Mouse (Mus musculus) midbrain, embryonic 13.5 days (tissue): ENCODE results near the gene Magi1. TPM values are rescaled to one million over a fixed set of nuclear protein-coding genes. Genes with fewer than 3 reads are reported as not detected.
"Not testable (repeated sequence)": the region's sequence is repeated elsewhere in the genome, so short reads cannot be mapped to it uniquely, and the experiment has no call there.

ENCODE experiments used
- ATAC-seq: fragments of 200-750 bp; cut with Nextera tagmentation; 2 replicates; pipeline ENCODE4 v1.8.0; 2017; ENCODE audit warnings: mild to moderate bottlenecking, moderate TSS enrichment, moderate library complexity
- H3K27ac ChIP-seq: fragments of 300-500 bp; sonication (generic); 2 replicates; pipeline ENCODE4 v1.5.1; 2015; ENCODE audit warnings: inconsistent platforms, mild to moderate bottlenecking, moderate library complexity
- H3K27me3 ChIP-seq: fragments of 300-500 bp; sonication (generic); 2 replicates; pipeline ENCODE4 v1.6.1; 2015; ENCODE audit warnings: mild to moderate bottlenecking, inconsistent platforms
- H3K36me3 ChIP-seq: fragments of 300-500 bp; sonication (generic); 2 replicates; pipeline ENCODE4 v1.6.1; 2015; ENCODE audit warnings: mild to moderate bottlenecking, inconsistent platforms
- H3K4me1 ChIP-seq: fragments of 300-500 bp; sonication (generic); replicated peaks from 2 replicates; pipeline ENCODE4 v1.6.1; 2015; ENCODE audit warnings: inconsistent platforms
- H3K4me2 ChIP-seq: fragments of 300-500 bp; sonication (generic); replicated peaks from 2 replicates; pipeline ENCODE4 v1.6.1; 2015; ENCODE audit warnings: moderate library complexity, mild to moderate bottlenecking, inconsistent platforms
- H3K4me3 ChIP-seq: fragments of 300-500 bp; sonication (generic); replicated peaks from 2 replicates; pipeline ENCODE4 v1.5.1; 2015; ENCODE audit warnings: mild to moderate bottlenecking, inconsistent platforms
- H3K9ac ChIP-seq: fragments of 300-500 bp; sonication (generic); replicated peaks from 2 replicates; pipeline ENCODE4 v1.6.1; 2015; ENCODE audit warnings: mild to moderate bottlenecking, inconsistent platforms
- H3K9me3 ChIP-seq: fragments of 300-500 bp; sonication (generic); 2 replicates; pipeline ENCODE4 v1.6.1; 2016; ENCODE audit warnings: mild to moderate bottlenecking, inconsistent platforms
- whole genome bisulfite sequencing: fragments of 180-500 bp; shearing (Covaris S2); methylation state at CpG from one replicate; pipeline ENCODE4 v1.1.7; 2015; 5-methylcytosine and 5-hydroxymethylcytosine counted together
- polyA plus RNA-seq: library from polyadenylated mRNA; unstranded; fragments of >200 nt; fragmentation: Nextera tagmentation; extraction: Ambion mirVana; gene quantifications from 2 replicates; pipeline ENCODE4 v1.2.1, GENCODE M21; 2015

Magi1 gene
- polyA plus RNA-seq, 1 experiment from 2014 or later = 39.4 TPM

DNA sequence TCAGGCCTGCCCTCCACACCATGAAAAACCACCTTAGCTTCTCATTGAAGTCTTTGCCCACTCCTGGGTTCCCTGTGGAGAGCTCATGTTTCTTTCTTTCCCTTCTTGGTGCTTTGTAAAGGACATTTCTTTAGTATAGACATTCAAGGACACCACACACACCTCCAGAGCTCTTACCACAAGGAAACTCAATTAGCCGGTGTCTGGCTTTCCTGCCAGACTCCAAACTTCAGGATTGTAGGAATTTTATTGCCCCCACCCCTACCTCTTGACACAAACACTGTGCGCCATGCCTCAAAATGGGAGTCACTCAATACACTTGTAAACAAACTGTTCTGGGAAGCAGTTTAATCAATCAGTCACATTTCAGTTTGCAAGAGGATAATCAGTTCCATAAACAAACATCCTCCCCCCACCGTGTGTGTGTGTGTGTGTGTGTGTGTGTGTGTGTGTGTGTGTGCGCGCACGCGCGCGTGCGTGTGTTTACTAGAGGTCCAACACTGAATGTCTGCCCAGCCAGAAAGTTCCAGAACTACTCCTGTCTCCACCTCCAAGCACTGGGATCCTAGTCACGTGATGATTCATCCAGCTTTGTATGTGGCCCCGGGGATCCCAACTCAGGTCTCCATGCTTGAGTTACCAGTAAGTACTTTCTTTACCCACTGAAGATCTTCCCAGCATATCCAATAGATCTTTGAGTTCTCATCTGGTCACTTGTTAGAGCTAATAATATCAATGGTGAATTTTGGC lies 618.5 kb downstream of the Magi1 start:
- no peak overlapping the region for H3K27ac ChIP-seq
- no peak overlapping the region for H3K4me3 ChIP-seq
- no peaks in the 10 kb centered on the region for H3K9me3 ChIP-seq
- H3K9ac ChIP-seq = no peak overlapping the region
- 92% methylated on average over 12 of the region's 12 CpGs for WGBS
- H3K4me1 ChIP-seq = no peaks in the 10 kb centered on the region
- no peaks in the 10 kb centered on the region for H3K27me3 ChIP-seq
- H3K4me2 ChIP-seq = no peak overlapping the region
- no peak for ATAC-seq
- H3K36me3 ChIP-seq = no peaks in the 10 kb centered on the region

DNA sequence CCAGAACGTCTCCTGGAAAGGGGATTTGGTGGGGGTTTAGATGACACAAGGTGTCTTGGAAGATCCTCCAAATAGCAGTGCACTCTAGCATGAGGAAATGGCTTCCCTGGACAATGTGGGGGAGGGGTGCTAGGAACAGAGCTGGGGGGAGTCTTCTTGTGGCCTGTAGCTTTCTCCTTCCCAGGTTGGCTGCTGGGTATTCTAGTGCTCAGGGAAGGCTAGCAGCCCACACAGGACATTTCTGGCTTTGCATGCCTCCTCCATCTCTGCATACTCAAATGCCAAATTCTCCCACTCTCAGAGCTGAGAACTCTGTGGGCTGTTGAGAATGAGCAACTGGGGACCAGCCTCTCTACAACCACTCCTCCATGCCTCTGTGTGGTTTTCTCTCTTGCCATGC lies 622.6 kb downstream of the Magi1 start:
- Histone ChIP-seq H3K4me2 (no peak overlapping the region), H3K9me3 (no peaks in the 10 kb centered on the region), H3K36me3 (no peaks in the 10 kb centered on the region), H3K9ac (no peak overlapping the region), H3K4me3 (no peak overlapping the region), H3K27me3 (no peaks in the 10 kb centered on the region), H3K27ac (no peak overlapping the region), H3K4me1 (no peaks in the 10 kb centered on the region)
- WGBS = 67% methylated on average over 1 of the region's 1 CpGs
- ATAC-seq = no peak

- Histone ChIP-seq H3K36me3 (no peaks in the 10 kb centered on the region), H3K9me3 (no peaks in the 10 kb centered on the region), H3K27me3 (no peaks in the 10 kb centered on the region), H3K4me2 (no peak overlapping the region), H3K4me1 (no peaks in the 10 kb centered on the region), H3K27ac (no peak overlapping the region), H3K4me3 (no peak overlapping the region), H3K9ac (no peak overlapping the region)
- WGBS = 46% methylated on average over 8 of the region's 8 CpGs
- no peak for ATAC-seq
These were observed 624.2 kb downstream of the Magi1 start for GRCm38 (mm10) chr6:93659534-93659933.

GRCm38 (mm10) chr6:93657187-93657974 lies 626.3 kb downstream of the Magi1 start:
- no peak for ATAC-seq
- H3K36me3 ChIP-seq = no peaks in the 10 kb centered on the region
- no peak overlapping the region for H3K4me3 ChIP-seq
- no peak overlapping the region for H3K9ac ChIP-seq
- WGBS = 35% methylated on average over 13 of the region's 13 CpGs
- H3K4me2 ChIP-seq = no peak overlapping the region
- H3K27me3 ChIP-seq = no peaks in the 10 kb centered on the region
- H3K4me1 ChIP-seq = no peaks in the 10 kb centered on the region
- no peak overlapping the region for H3K27ac ChIP-seq
- no peaks in the 10 kb centered on the region for H3K9me3 ChIP-seq

DNA sequence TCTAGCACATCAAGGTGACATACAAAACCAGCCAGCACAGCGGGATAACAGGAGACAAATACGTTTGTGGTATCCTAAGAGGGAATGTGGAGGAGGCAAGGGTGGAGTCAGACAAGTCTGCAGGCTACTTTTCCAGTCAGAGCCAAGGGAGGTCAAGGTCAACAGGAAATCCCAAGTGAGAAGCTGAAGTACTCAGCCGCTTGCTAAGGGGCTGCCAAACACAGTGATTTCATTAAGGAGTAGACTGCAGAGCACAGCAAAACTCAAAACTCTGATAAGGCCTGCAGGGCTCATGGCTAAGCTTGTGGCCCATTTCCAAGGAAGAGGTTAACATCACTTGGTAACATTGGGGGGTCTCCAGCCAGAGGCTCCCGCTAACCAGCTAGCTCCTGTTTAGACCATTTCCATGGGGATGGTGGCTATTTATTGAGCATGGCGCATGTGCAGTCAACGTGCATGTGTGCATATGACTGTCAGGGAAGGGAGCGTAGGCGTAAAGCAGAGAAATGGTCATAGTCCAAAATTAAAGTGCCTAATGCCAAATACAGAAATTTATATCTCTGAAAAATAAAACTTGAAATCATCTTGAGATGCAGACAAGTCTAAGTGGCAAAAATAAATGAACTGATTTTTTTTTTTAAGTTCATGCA lies 635.0 kb downstream of the Magi1 start:
- H3K9me3 ChIP-seq = no peaks in the 10 kb centered on the region
- no peak overlapping the region for H3K4me2 ChIP-seq
- 87% methylated on average over 8 of the region's 8 CpGs for WGBS
- H3K4me1 ChIP-seq = no peaks in the 10 kb centered on the region
- no peaks in the 10 kb centered on the region for H3K27me3 ChIP-seq
- no peak overlapping the region for H3K4me3 ChIP-seq
- no peak overlapping the region for H3K9ac ChIP-seq
- no peak for ATAC-seq
- no peak overlapping the region for H3K27ac ChIP-seq
- no peaks in the 10 kb centered on the region for H3K36me3 ChIP-seq

GRCm38 (mm10) chr6:93629735-93630291 lies 653.9 kb downstream of the Magi1 start:
- H3K9me3 ChIP-seq, H3K27me3 ChIP-seq, H3K4me1 ChIP-seq, H3K4me3 ChIP-seq, H3K4me2 ChIP-seq, H3K9ac ChIP-seq, H3K36me3 ChIP-seq, H3K27ac ChIP-seq, ATAC-seq: not testable (repeated sequence)
- WGBS = 68% methylated on average over 5 of the region's 5 CpGs

DNA sequence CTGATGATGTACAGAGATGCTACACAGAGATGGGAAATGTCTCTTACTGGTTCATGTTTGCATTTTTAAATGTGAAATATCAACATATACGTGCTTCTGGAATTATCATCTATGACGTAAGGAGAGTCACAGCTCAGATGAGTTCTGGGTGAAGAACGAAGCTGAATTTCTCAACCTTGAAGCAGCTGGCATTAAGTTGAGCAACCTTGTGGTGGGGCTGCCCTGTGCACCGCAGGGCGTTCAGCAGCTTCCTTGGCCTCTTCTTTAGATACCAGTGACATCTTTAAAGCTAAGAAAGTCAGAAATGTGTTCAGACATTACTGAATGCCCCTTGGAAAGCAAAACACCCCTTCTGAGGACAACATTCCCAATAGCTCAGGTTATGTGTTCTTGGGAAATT lies 656.5 kb downstream of the Magi1 start:
- Histone ChIP-seq H3K27ac (no peak overlapping the region), H3K4me2 (no peak overlapping the region), H3K9ac (no peak overlapping the region), H3K27me3 (no peaks in the 10 kb centered on the region), H3K4me1 (no peaks in the 10 kb centered on the region), H3K4me3 (no peak overlapping the region), H3K9me3 (no peaks in the 10 kb centered on the region), H3K36me3 (no peaks in the 10 kb centered on the region)
- 89% methylated on average over 5 of the region's 5 CpGs for WGBS
- no peak for ATAC-seq

Other genes starting within 250 kb of the Magi1 start
- 7.1 and 7.9 TPM in 2 replicates for gene Slc25a26, start 216.4 kb upstream of the Magi1 start, polyA plus RNA-seq